Mouse (Mus musculus) retina, embryonic 14.5 days (tissue): ENCODE results near the gene Bcl2l12.

Experiments used
- DNase-seq: peaks from one replicate; pipeline ENCODE4 v3.0.0-alpha.2; 2015; ENCODE audit warnings: low spot score

The Bcl2l12 gene

DNA sequence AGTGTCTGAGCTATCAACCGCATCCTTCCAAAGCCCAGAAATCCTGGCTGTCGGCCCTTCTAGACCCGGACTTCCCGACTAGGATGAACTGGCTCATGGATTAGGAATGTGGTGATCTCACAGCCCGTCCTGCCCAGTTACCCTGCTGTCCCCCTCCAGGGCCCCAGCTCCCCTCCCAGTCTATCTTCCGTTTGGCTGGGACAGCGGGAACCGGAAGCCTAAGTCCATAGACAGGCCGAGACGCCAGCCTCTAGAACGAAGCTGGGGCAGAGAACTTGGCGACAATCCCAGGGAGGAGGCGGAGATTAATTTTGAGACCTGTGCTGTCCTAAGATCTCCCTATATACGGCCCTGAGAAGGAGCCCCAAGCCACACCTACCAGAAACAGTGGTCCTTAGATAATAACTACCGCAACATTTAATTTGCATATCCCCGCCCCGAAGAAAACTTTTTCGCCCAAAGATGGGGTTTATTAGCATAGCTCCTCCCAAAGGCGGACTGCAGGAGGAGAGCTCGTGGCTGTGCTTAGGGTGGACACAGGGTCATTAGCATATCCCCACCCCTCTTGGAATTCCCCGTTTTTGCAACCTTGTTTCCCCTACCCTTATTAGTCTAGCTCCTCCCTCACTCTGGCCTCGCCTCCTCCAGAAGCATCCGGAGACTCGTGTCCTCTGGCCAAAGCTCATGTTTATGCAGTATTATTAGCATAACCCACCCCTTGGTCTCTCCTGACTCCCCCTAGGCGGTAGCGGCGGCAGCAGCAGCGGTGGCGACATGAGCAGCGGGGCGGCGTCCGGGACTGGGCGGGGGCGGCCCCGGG is 18.9 kb upstream of the Bcl2l12 start, which contains the start of gene Rras:
Rras (plus strand) TSS at position 720 of the 820 bp plus-strand sequence.
- DNase-seq = peak; percentile 96

DNA sequence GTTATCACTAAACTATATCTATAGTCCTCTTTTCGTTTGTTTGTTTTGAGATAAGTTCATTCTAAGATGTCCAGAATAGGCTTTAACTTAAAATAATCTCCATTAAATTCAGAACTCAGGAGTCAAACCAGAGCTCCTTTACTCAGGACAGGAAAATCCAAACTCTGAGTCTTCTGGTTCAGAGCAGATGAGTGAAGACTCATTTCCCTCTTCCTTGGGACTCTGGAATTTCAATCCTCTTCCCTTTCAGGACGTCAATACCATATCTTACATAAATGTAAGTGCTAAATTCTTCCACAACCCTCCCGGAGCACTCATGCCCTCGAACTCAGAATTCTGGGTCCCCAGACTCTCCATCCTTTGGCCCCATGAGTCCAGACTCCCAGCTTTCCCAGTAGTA is 18.2 kb upstream of the Bcl2l12 start:
- DNase-seq = no peak

DNA sequence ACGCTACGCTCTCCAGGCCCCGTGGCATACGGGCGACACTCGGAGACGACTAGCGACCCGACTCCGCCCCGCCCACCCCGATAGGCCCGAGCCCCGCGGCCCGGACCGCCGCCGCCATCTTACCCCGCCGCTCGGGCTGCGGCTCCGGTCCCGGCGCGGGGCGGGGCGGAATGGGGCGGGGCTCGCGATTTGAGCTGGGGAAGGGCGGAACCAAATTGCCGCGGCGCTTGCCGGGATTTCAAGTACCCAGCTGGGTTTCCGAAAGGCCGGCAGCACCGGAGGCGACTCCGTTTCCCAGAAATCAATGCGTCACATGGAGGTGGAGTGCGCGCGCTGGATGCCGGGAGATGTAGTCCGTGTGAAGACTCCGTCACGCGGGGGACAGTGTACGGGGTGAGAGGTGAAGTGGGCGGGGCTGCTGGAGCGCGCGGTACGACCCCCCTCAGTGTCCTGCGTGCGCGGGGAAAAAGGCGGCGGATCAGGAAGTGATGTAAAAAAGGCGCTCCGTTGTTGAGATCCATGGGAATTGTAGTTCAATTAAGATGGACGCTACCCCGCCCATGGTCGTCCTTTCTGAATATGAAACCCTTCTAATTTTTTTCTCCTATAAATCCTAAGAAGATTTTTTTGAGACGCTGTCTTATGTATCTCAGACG is 17.6 kb upstream of the Bcl2l12 start, which contains the start of gene Scaf1:
Scaf1 (minus strand) TSS at position 407 of the 656 bp plus-strand sequence.
- peak; percentile 99 for DNase-seq

DNA sequence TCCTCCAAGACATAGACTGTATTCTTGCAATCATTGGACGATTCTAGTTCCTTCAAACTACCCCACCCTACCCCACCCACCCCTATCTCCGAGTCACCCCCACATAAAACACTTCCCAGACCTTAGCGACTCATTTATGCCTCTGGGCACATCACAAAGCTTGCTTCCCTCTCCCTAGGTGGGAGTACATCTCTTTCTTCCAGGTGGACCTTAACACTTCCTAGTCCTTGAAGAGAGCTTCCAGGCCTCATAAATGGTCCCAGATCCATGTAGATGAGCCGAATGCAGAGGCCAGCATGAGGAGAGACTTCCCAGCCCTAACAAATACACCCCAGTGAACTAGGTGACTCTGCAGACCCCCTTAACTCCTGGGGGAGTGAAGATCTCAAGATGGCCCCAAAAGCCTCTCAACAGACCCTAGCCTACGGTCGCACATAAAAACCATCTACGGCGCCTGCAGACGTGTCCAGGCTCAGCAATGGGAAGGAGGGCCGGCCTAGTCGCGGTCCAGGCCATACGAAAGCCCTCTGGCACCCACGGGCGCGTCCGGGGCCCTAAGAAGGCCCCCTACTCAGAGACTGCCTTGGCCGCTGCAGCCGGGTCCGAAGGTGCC is 16.9 kb upstream of the Bcl2l12 start:
- no peak for DNase-seq

DNA sequence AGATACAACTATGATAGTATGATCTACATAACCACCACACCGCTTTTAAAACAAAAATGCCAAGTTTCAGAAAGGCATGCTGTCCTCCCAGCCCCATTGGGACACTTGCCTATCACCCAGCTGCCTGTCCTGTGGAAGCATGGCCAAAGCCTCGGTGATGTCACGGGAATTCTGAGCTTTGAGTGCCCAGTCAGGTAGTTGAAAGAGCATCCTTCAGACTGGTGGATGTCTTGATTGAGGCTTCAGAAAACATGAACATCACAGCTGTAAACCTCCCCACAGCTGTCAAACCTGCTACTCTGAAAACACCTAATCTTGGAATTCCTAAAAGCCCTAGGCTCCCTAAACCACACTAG is 15.6 kb upstream of the Bcl2l12 start:
- DNase-seq = no peak

DNA sequence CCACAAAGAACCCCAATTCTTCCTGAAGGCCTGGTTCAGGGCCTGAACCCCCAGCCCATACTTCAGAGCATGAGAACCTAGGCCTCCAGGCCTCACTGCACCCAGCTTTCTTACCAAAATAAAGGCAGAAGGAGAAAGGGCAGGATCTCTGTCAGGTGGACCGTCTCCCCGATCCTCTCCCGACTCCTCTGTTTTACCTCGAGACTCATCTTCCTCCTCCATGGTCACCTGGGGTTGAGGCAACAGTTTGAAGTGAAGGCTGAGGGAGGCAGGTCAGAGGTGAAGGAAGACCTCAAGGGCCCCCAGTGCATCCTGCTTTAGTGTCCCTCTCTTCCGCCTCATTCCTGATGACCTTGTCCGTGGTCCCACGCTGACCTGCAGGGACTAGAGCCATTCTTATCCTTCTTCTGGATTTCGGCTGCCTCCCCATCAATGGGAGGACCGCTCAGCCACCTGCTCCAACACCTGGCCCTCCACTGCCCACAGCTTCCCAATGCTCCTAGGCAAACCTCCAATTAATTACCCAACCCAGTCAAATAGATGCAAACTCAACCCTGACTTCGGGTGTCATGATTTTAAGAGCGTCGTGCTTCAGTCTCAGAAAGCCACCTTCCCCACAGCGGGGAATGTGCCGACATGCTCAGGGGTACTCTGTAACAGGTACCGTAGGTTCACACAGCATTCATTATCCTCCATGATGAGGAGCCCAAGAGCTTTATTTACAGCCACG is 15.0 kb upstream of the Bcl2l12 start:
- DNase-seq = no peak

DNA sequence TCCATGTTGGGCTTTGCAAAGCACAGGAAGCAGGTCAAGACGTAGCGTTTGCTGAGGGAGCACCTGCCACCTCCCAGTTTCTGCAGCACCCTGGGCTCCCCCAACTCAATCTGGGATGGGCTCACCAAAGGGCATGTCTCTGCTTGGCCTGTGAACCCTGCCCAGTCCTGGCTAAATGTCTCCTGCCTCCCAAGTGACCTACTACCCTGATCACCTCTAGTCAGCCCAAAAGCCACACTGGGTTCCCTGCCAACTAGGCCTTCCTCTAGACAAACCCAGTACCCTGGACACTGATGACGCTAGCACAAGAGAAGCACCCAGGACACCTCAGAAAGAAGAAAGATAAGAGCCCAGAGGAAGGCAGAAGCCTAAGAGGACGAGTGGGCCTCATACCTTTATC is 14.3 kb upstream of the Bcl2l12 start:
- DNase-seq = no peak

DNA sequence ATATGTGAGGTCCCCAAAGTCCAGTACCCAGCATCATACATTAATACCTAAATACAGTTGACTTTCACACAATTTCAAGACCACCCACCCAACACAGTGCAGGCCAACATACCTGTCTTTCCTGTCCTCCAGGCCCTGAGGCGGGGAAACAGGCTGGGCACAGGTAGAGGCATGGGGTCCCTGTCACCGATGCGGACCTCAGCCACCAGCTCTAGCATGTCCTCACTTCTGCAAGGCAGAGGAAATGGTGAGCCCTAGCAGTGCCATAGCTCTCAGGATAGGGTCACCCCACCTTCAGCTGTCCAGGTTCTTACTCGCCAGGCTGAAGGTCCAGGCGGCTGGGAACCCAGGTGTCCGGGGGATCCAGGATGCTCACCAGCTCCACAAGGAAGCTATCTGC is 13.5 kb upstream of the Bcl2l12 start:
- no peak for DNase-seq

DNA sequence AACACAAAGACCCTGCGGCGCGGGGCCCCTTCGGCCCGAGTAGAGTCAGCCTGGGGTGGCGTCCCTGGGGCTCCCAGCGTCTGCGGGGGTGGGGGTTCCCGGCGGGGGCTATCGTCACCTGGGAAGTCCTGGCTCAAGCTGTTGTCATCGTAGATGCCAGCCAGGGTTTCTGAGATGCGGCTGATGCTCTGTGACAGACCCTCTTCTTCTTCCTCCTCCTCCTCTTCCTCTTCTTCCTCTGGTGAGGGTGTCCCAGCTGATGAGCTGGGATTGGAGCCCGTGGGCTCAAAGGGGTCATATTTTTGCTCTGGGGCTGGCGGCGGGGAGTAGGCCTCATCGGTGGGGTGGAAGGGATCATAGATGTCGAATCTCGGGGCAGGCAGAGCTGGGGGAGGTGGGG is 9.9 kb upstream of the Bcl2l12 start:
- no peak for DNase-seq

DNA sequence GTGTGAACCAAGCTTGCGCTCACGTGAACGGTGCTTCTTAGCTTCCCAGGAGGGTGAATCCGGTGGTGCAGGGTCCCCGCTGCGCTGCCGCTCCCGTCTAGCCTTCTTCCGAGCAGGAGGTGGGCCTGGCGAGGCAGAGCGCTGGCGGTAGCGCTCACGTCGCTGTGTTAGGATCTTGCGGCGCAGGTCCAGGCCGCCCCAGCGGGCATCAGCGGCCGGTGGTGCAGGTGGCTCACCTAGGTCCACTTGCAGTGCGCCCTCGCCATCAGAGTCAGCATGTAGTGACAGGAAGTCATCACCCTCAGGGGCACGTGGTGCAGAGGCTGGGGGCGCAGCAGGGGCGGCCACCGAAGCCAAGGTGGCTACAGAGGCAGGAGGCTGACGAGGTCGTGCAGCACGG is 9.3 kb upstream of the Bcl2l12 start:
- no peak for DNase-seq

DNA sequence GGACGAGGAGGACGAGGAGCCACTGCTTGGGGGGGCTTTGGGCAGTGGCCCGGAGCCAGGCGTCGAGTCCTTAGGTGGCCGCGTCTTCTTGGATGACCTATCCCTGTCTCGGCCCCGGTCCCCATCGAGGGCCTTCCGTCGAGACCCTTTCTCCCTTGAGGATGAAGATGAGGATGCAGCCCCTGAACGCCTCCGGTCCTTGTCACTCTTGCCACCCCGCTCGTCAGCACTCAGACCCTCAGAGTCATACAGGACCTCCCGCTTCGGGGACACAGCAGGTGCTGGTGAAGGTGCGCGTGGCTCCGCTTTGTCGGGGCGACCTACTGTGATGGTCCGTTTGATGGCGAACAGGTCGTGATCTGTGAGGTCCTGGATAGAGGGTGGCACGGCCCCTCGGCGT is 8.6 kb upstream of the Bcl2l12 start:
- DNase-seq = no peak

DNA sequence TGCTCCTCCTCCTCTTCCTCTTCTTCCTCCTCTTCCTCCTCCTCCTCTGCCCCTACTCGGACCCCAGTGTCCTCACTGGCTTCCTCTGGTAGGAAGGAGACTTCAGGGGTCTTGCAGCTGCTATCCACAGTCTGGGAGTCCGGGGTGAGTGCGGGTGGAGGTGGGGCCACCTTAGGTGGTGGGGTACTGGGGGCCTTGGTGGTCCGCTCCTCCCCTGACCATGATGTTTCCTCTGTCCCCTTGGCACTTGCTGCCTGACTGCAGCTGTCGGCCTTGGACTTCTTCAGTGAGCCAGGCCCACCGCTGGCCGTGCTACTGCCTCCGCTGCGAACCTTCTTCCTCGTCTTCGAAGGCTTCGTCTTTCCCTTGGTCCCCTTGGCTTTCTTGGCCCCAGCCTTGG is 8.0 kb upstream of the Bcl2l12 start:
- no peak for DNase-seq

DNA sequence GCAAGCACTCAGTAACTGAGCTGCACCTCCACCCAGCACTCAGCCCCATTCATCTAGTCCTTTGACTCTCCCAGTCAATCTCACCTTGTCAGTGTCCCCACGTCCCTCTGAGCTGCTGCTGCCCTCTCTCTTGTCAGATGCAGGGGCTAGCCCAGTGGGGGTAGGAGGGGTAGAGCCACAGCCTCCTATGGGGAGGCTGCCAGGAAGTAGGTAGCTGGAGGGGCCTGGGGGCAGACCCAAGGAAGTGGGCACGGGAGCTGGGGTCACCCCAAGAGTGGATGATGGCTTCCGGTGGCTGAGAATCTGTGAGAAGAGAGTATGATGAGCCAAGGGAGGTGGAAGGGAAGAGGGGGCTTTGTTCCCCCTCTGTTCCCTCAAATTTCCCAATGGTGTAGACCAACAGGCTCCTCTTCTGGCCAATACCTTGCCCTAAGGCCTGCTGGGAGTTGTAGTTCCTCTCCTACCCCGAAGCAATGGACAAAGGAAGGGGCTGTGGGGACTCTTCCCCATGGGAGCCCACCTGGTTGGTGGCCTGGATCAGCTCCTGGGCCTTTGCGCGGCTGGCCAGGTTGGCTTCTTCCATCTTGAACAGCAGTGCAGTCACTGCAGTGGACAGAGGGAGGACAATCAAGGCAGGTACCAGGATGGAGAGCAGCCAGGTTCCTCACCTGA is 6.9 kb upstream of the Bcl2l12 start:
- no peak for DNase-seq

DNA sequence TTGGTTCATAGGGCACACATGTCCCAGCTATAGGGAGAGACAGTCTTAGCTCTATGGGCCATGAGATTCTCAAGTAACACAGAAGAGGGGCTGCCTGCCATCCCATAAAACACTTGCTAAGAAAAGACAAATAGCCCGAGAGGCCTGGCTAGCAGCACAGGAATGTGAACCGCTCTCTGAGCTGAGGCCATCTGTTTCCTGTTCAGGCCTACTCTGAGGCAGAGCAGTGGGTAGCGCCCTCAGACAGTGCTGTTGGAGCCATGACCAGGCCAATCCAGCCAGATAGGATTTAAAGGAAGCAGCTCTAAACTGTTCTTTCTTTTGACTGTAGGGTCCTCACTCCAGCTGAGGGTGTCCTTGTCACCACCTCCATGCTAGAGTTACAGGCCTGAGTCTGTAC is 6.0 kb upstream of the Bcl2l12 start:
- no peak for DNase-seq

DNA sequence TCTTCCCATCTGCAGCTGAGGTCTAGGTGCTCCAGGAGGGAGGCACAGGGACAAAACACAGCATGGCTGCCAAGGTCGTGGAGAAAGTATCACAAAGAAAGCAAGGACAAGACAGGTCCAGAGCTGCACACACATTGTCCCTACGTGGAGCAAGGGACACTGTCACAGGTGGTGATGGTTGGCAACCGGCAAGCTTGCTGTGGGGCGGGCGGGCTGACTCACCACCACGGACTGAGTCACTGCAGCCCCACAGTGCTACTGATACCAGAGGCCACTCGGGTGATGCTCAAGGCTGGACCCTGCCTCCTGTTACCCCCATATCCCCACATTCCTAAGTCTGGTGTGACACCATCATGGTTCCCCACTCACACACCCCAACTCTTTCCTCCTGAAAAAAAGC is 3.9 kb upstream of the Bcl2l12 start:
- DNase-seq = no peak

DNA sequence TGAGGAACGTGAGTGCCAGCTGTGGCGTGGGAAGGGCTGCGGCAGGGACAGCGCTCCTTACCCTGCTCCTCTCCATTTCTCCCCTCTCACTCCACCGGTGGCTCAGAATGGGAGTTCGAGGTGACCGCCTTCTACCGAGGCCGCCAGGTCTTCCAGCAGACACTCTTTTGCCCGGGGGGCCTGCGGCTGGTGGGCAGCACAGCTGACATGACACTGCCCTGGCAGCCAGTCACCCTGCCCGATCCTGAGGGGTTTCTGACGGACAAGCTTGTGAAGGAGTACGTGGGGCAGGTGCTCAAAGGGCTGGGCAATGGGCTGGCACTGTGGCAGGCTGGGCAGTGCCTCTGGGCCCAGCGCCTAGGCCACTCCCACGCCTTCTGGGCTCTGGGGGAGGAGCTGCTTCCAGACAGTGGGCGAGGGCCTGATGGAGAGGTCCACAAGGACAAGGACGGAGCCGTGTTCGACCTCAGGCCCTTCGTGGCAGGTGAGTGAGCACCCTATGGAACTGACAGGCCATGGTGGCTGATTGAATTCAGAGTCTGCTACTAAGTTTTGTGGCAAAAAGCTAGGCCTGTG is 2.1 kb upstream of the Bcl2l12 start:
- DNase-seq = no peak

DNA sequence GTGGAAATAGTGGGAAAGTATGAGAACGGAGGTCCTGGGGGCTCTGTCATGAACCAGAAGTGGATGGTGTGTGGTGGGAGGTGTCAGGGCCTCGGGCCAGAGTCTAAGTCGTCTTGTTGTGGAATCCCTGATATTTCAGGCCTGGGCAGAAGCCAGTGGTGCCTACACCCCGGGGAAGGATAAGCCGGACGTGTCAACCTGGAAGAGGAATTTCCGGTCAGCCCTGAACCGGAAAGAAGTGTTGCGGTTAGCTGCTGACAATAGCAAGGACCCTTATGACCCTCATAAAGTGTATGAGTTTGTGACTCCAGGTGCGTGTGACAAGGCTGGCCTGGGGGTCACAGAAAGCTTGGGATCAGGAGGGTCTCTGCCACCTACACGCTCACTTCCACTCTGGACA is 1.2 kb upstream of the Bcl2l12 start:
- no peak for DNase-seq

DNA sequence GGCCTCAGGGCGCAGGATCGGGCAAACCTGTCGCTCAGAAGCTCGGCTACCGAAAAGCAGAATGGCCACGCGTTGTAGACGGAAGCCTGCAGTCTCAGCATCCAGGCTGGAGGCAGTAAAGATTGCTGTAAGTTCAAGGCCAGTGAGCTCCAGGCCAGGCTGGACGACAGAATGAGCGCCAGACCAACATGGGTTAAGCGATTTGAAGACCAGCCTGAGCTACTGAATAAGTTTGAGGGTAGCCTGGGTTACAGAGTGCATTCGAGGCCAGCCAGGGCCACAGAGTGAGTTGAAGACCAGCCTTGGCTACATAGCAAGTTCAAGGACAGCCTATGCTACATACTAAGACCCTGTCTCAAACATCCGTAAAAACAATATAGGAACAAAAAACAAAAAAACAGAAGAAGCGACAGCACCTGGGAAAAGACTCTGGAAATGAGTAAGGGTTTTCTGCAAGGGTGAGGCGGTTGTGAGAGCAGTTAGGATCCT is 528 bp downstream of the Bcl2l12 start:
- no peak for DNase-seq

DNA sequence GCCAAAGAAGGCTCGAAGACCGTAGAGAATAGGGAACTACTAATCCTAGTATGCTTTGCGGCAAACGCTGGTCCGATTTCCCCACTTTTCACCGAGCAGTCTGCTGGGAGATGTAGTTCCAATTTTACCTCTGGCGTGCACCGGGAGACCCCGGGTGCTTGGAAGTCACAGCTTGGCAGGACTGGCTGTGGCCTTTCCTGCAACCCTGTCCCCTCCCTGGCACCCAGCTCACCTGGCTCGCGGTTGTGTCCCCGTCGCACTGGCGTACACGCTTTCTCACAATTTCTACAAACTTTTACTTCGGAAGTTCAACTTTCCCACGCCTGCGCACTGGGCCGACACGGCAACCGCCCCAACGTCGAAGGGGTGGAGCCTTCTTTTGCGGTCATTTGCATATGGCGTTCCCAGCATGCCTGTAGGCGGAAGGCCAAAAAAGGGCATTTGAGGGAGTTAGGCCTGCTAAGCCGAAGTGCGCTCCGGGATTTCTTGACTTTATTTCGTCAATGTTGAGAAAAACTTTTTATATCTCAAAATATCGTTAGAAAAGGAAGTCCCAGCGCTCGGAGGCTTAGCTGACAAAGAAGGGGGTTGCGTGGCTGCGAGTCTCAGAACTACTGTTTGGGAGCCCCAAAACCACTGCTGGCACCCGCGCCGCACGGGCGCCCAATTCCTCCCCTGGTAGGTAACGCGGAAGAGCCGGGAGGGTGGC is 1.1 kb downstream of the Bcl2l12 start, which contains the start of gene Irf3:
Irf3 (plus strand) TSS at position 418 of the 709 bp plus-strand sequence.
- DNase-seq = peak; percentile 97

DNA sequence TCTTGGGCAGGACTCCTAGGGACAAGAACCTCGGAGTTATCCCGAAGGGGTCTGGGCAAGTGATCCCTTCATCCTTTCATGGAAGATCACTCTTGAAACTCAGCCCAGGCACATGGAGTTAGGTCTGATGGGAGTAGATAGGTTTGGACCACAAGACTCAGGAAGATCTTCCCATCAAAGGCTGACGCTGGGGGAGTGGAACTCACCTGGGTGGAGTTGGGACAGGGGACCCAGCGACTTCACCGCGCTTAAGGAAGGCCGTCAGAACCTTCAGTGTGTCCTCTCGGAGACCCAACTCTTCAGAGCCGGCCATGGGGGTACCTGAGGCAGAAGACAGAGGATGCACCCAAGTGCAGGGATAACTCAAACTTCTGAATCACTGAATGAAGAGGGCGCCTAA is 1.8 kb downstream of the Bcl2l12 start:
- DNase-seq = no peak
